Mouse (Mus musculus): Measurements from ENCODE around the gene Ran.
"Not testable (repeated sequence)": the region's sequence is repeated elsewhere in the genome, so short reads cannot be mapped to it uniquely, and the experiment has no call there.

The Ran gene

GRCm38 (mm10) chr5:129019497-129020299, at the start of gene Ran:
Gene Ran (plus strand): TSS chr5:129020069.
- peak; percentile 97 for DNase-seq

GRCm38 (mm10) chr5:128970878-128971277, 49.0 kb upstream of the Ran start:
- DNase-seq = no peak

GRCm38 (mm10) chr5:128971298-128971697, 48.6 kb upstream of the Ran start:
- DNase-seq = peak; percentile 16

- no peak for DNase-seq
Observed at GRCm38 (mm10) chr5:128976266-128976665, 43.6 kb upstream of the Ran start.

- not testable (repeated sequence) for DNase-seq
Observed at GRCm38 (mm10) chr5:128977466-128977865, 42.4 kb upstream of the Ran start.

GRCm38 (mm10) chr5:128978957-128979356, 40.9 kb upstream of the Ran start:
- DNase-seq = no peak

GRCm38 (mm10) chr5:128980857-128981256, 39.0 kb upstream of the Ran start:
- DNase-seq = no peak

- DNase-seq = peak; percentile 39
Observed at GRCm38 (mm10) chr5:128981607-128982006, 38.3 kb upstream of the Ran start.

- no peak for DNase-seq
Observed at GRCm38 (mm10) chr5:128984536-128984935, 35.3 kb upstream of the Ran start.

GRCm38 (mm10) chr5:128985946-128986345, 33.9 kb upstream of the Ran start:
- no peak for DNase-seq

GRCm38 (mm10) chr5:128987141-128987954, 32.5 kb upstream of the Ran start:
- no peak for DNase-seq

- no peak for DNase-seq
Observed at GRCm38 (mm10) chr5:129000706-129001468, 19.0 kb upstream of the Ran start.

GRCm38 (mm10) chr5:129002571-129003011, 17.3 kb upstream of the Ran start:
- DNase-seq = no peak

GRCm38 (mm10) chr5:129005416-129005815, 14.5 kb upstream of the Ran start:
- DNase-seq = no peak

GRCm38 (mm10) chr5:129006031-129006788, 13.7 kb upstream of the Ran start:
- DNase-seq = no peak

- DNase-seq = peak; percentile 45
Observed at GRCm38 (mm10) chr5:129007105-129007957, 12.5 kb upstream of the Ran start.

- no peak for DNase-seq
Observed at GRCm38 (mm10) chr5:129008008-129008407, 11.9 kb upstream of the Ran start.

GRCm38 (mm10) chr5:129008412-129008826, 11.4 kb upstream of the Ran start, which contains the start of gene Stx2:
Gene Stx2 (minus strand): TSS chr5:129008574.
- DNase-seq = peak; percentile 90

GRCm38 (mm10) chr5:129009577-129009976, 10.3 kb upstream of the Ran start:
- no peak for DNase-seq

- no peak for DNase-seq
Observed at GRCm38 (mm10) chr5:129010937-129011336, 8.9 kb upstream of the Ran start.

GRCm38 (mm10) chr5:129015020-129015419, 4.8 kb upstream of the Ran start:
- DNase-seq = no peak
